Mouse (Mus musculus) inflammation-experienced regulatory T-cells, adult 16 weeks (primary cell): Measurements from ENCODE around the gene Gm6880. TPM values are rescaled to one million over a fixed set of nuclear protein-coding genes. Genes with fewer than 3 reads are reported as not detected.

Source experiments
- polyA plus RNA-seq: library from polyadenylated mRNA; unstranded; fragments of 100-300 nt; shearing (Covaris generic); gene quantifications from one replicate; pipeline ENCODE4 v1.2.1, GENCODE M21; 2017

The Gm6880 gene
- polyA plus RNA-seq: not detected

GRCm38 (mm10) chrX:74481349-74481885 lies at the start of gene Gm6880:
Gene Gm6880, minus strand, starts transcription at chrX:74481399.

Other genes with a start within 250 kb of the Gm6880 start
- gene Flna, start 231.6 kb downstream of the Gm6880 start, polyA plus RNA-seq: 352 TPM
- gene Emd, start 226.7 kb downstream of the Gm6880 start, polyA plus RNA-seq: 63.3 TPM
- 85.1 TPM for gene Rpl10, start 210.6 kb downstream of the Gm6880 start, polyA plus RNA-seq
- gene Taz, start 199.5 kb downstream of the Gm6880 start, polyA plus RNA-seq: 180 TPM
- 26.0 TPM for gene Dnase1l1, start 199.1 kb downstream of the Gm6880 start, polyA plus RNA-seq
- 197 TPM for gene Atp6ap1, start 184.3 kb downstream of the Gm6880 start, polyA plus RNA-seq
- 335 TPM for gene Gdi1, start 176.4 kb downstream of the Gm6880 start, polyA plus RNA-seq
- 60.5 TPM for gene Fam50a, start 168.4 kb downstream of the Gm6880 start, polyA plus RNA-seq
- gene Plxna3, start 152.3 kb downstream of the Gm6880 start, polyA plus RNA-seq: 6.8 TPM
- gene Lage3, start 127.8 kb downstream of the Gm6880 start, polyA plus RNA-seq: 57.9 TPM
- gene Ubl4a, start 108.2 kb downstream of the Gm6880 start, polyA plus RNA-seq: 65.9 TPM
- gene Slc10a3, start 108.0 kb downstream of the Gm6880 start, polyA plus RNA-seq: 48.1 TPM
- gene Fam3a, start 88.1 kb downstream of the Gm6880 start, polyA plus RNA-seq: 41.3 TPM
- gene Ikbkg, start 88.1 kb downstream of the Gm6880 start, polyA plus RNA-seq: 60.3 TPM
- gene G6pdx, start 52.2 kb downstream of the Gm6880 start, polyA plus RNA-seq: 64.2 TPM
- not detected for gene Olfr1326-ps1, start 93.5 kb upstream of the Gm6880 start, polyA plus RNA-seq
- gene Olfr1325, start 111.3 kb upstream of the Gm6880 start, polyA plus RNA-seq: not detected
- gene Gm5640, start 164.2 kb upstream of the Gm6880 start, polyA plus RNA-seq: not detected